In genomic region chr6:99096776-99097166, GRCm38 (mm10) we compare ENCODE assay signal across 12 mouse cellular contexts.
DNase-seq lines count a peak whose midpoint lies in the region; ATAC-seq and TF ChIP-seq lines count a peak whose summit lies in the region.
"Had no signal": no experiment of that assay in that cellular context is flagged by ENCODE, and none has a peak within 500 bp of the region (broad histone marks: within the 10 kb centered on the region; RNA-seq: fewer than 3 reads in every experiment).

No protein-coding gene starts in this region.

- no peak for TF ChIP-seq CTCF in heart, adult 2 months (IDR thresholded peaks at IDR 0.05)
- TF ChIP-seq CTCF in layer of hippocampus, adult 2 months (conservative IDR thresholded peaks at IDR 0.05), result no peak
- TF ChIP-seq CTCF in MEL (IDR thresholded peaks at IDR 0.05 in 2 of 3, conservative IDR thresholded peaks at IDR 0.05 in 1 of 3; ENCODE audit: control insufficient read depth in 1 of 3, insufficient read depth in 1 of 3, low read depth in 2 of 3, low read length in 3 of 3, poor library complexity in 1 of 3, severe bottlenecking in 1 of 3), result no peak
- TF ChIP-seq CTCF in liver, embryonic 14.5 days (IDR thresholded peaks at IDR 0.05; ENCODE audit: low read depth), result no peak

- H3K9ac ChIP-seq in heart, adult 2 months (ENCODE audit: low read depth, low read length), result no peak overlapping the region
- no peak overlapping the region for H3K9ac ChIP-seq in MEL (ENCODE audit: control insufficient read depth, low read depth, low read length, poor library complexity, severe bottlenecking)
- no peak overlapping the region for H3K9ac ChIP-seq in liver, embryonic 14.5 days (replicated peaks)
- H3K9ac ChIP-seq: hindbrain, embryonic 15.5 days; neural tube, embryonic 15.5 days had no signal

- 78% methylated on average over 7 of the region's 7 CpGs for WGBS in heart, adult 2 months
- 36% methylated on average over 7 of the region's 7 CpGs for WGBS in liver, embryonic 14.5 days (ENCODE audit: insufficient replicate concordance)

- H3K79me2 ChIP-seq in heart, adult 2 months (replicated peaks; ENCODE audit: control insufficient read depth, insufficient read depth, low read length), result no peaks in the 10 kb centered on the region
- H3K79me2 ChIP-seq in MEL (ENCODE audit: control insufficient read depth, insufficient read depth, low read length, poor library complexity), result peaks cover 3% of the 10 kb centered on the region

- H3K9me3 ChIP-seq in MEL (replicated peaks; ENCODE audit: insufficient read depth, low read length), result no peaks in the 10 kb centered on the region
- no peaks in the 10 kb centered on the region for H3K9me3 ChIP-seq in liver, embryonic 14.5 days (ENCODE audit: control insufficient read depth, low read length)
- H3K9me3 ChIP-seq: hindbrain, embryonic 15.5 days; neural tube, embryonic 15.5 days had no signal

- peaks cover 9% of the 10 kb centered on the region for H3K4me1 ChIP-seq in heart, adult 2 months (ENCODE audit: control insufficient read depth, insufficient read depth, low read length)
- H3K4me1 ChIP-seq in MEL (ENCODE audit: control insufficient read depth in 1 of 2, insufficient read depth in 2 of 2, low read length in 2 of 2), result peaks cover 0 to 12% of the 10 kb centered on the region in 2 experiments; a peak in 2 of 4 replicates
- peaks cover 0 to 39% of the 10 kb centered on the region in 2 experiments; a peak in 3 of 4 replicates for H3K4me1 ChIP-seq in liver, embryonic 14.5 days (replicated peaks; ENCODE audit: control insufficient read depth in 2 of 2, insufficient read depth in 2 of 2, low read length in 1 of 2)

- H3K36me3 ChIP-seq in heart, adult 2 months (ENCODE audit: control insufficient read depth, insufficient read depth, low read length), result peaks cover 6% of the 10 kb centered on the region; the same call in 1 of the 2 replicates
- peaks cover 0 to 13% of the 10 kb centered on the region in 2 experiments; a peak in 2 of 4 replicates for H3K36me3 ChIP-seq in MEL (ENCODE audit: control insufficient read depth in 1 of 2, insufficient read depth in 2 of 2, low read length in 2 of 2)
- H3K36me3 ChIP-seq in liver, embryonic 14.5 days (replicated peaks; ENCODE audit: control insufficient read depth, insufficient read depth, low read depth), result no peaks in the 10 kb centered on the region
- H3K36me3 ChIP-seq: hindbrain, embryonic 15.5 days; neural tube, embryonic 15.5 days had no signal

- TF ChIP-seq RAD21 in MEL (IDR thresholded peaks at IDR 0.05; ENCODE audit: low read depth, low read length), result no peak

- H3K27me3 ChIP-seq in heart, adult 2 months (ENCODE audit: control insufficient read depth, insufficient read depth, low read length), result no peaks in the 10 kb centered on the region
- no peaks in the 10 kb centered on the region for H3K27me3 ChIP-seq in MEL (ENCODE audit: control insufficient read depth in 1 of 2, insufficient read depth in 2 of 2, low read length in 2 of 2)
- H3K27me3 ChIP-seq in liver, embryonic 14.5 days (ENCODE audit: control insufficient read depth, insufficient read depth, low read length), result no peaks in the 10 kb centered on the region

- H3K27ac ChIP-seq in heart, adult 2 months, result peak overlapping the region; percentile 92; the same call in 1 of the 2 replicates
- H3K27ac ChIP-seq in layer of hippocampus, adult 2 months, result peak overlapping the region; percentile 59
- H3K27ac ChIP-seq in MEL (ENCODE audit: control insufficient read depth, low read depth, low read length), result peak overlapping the region; percentile 91; the same call in 1 of the 2 replicates
- H3K27ac ChIP-seq in liver, embryonic 14.5 days, result no peak overlapping the region
- H3K27ac ChIP-seq: hindbrain, embryonic 15.5 days; neural tube, embryonic 15.5 days had no signal

- DNase-seq in heart, adult 2 months, result no peak
- DNase-seq in heart, postnatal 4 days, result no peak
- DNase-seq in layer of hippocampus, adult 2 months (ENCODE audit: low spot score in 2 of 2), result no peak
- no peak for DNase-seq in layer of hippocampus, adult 18-20 months (ENCODE audit: low spot score in 2 of 2)
- DNase-seq in MEL (ENCODE audit: low read depth, low spot score), result no peak
- DNase-seq in liver, embryonic 14.5 days (ENCODE audit: low read depth in 3 of 3, low spot score in 3 of 3), result no peak
- DNase-seq in cerebellum, postnatal 25 days, result no peak
- DNase-seq in left cerebral cortex, postnatal 25 days (ENCODE audit: low spot score in 2 of 2), result no peak
- DNase-seq: cerebellum, adult 2 months; left cerebral cortex, postnatal 4 days had no signal

- no peak overlapping the region for H3K4me3 ChIP-seq in heart, adult 2 months
- no peak overlapping the region for H3K4me3 ChIP-seq in layer of hippocampus, adult 2 months
- no peak overlapping the region for H3K4me3 ChIP-seq in MEL (ENCODE audit: control insufficient read depth in 1 of 2, insufficient read depth in 1 of 2, low read depth in 2 of 2, low read length in 2 of 2)
- no peak overlapping the region for H3K4me3 ChIP-seq in liver, embryonic 14.5 days (ENCODE audit: insufficient read depth in 1 of 2, low read depth in 2 of 2, low read length in 2 of 2)
- H3K4me3 ChIP-seq: hindbrain, embryonic 15.5 days; neural tube, embryonic 15.5 days had no signal

- ATAC-seq in liver, embryonic 14.5 days (ENCODE audit: insufficient read depth), result no peak

- peak overlapping the region; percentile 63; the same call in 1 of the 2 replicates for H3K4me2 ChIP-seq in liver, embryonic 14.5 days (ENCODE audit: low read depth)

- no peak for TF ChIP-seq EP300 in heart, adult 2 months (IDR thresholded peaks at IDR 0.05; ENCODE audit: insufficient read depth, low read depth, low read length)
- TF ChIP-seq EP300 in MEL (IDR thresholded peaks at IDR 0.05; ENCODE audit: low read depth in 1 of 2, low read length in 2 of 2), result 0 out of 4 replicates have a peak, but pooled peaks of 1 of the 2 experiments have one; percentile 10
- no peak for TF ChIP-seq EP300 in liver, embryonic 14.5 days (IDR thresholded peaks at IDR 0.05; ENCODE audit: low read depth)

- intact Hi-C loops in heart, adult 2 months (cut with DNase I), result loop anchor here (5.0 kb wide), 1 partner anchor 426 kb away; the partner anchor contains the start of gene Foxp1
- intact Hi-C loops in left cerebral cortex, postnatal 25 days (cut with DNase I), result no loop called here

- TF ChIP-seq POLR2A in heart, adult 2 months (IDR thresholded peaks at IDR 0.05; ENCODE audit: insufficient read depth, low read depth, low read length), result no peak
- TF ChIP-seq POLR2A in MEL (IDR thresholded peaks at IDR 0.05; ENCODE audit: control insufficient read depth in 1 of 2, insufficient read depth in 1 of 2, low read depth in 1 of 2, low read length in 2 of 2, poor library complexity in 1 of 2), result no peak

TF ChIP-seq in MEL, 35 proteins besides CTCF, POLR2A, EP300 and RAD21:
- TF ChIP-seq ZNF384 (IDR thresholded peaks at IDR 0.05; ENCODE audit: low read depth, low read length) (peak; percentile 71), ELF1 (IDR thresholded peaks at IDR 0.05; ENCODE audit: low read depth, low read length) (no peak)
